In the genomic region with DNA sequence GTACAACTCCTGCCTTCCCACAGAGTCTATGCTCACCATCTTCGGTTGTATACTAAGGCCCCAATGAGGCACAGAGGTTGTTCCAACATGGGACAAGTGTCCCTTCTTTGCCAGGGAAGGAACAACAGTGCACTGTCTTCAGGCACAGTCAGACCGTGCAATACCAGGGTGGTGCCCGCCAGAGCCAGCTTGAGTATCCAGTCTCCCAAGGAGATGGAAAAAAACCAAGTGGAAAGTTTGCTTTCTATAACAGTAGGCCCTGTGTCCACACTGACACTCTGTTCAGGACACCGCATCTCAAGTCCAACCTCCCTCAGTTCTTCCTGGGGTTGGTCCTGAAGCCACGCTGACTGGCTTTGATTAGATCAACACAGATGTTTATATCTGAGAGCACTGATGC, we compare ENCODE assay signal across 16 mouse cellular contexts.
DNase-seq lines count a peak whose midpoint lies in the region; ATAC-seq lines count a peak whose summit lies in the region.
"Had no signal": no experiment of that assay in that cellular context is flagged by ENCODE, and none has a peak within 500 bp of the region (broad histone marks: within the 10 kb centered on the region; RNA-seq: fewer than 3 reads in every experiment).

No protein-coding gene starts in this region.

- DNase-seq in heart, postnatal 10 days: no peak
- DNase-seq in brain, adult 2 months (ENCODE audit: low read depth, low spot score): peak; percentile 28
- DNase-seq in spleen, postnatal 14 days (ENCODE audit: low spot score in 2 of 2): no peak
- DNase-seq: cerebellum, postnatal 14 days; kidney, adult 11 months; kidney, postnatal 25 days; liver; lung, adult 18-20 months; thymus, adult 2 months had no signal

- H3K27me3 ChIP-seq in heart, embryonic 11.5 days (ENCODE audit: control insufficient read depth, insufficient read depth, low read length): no peaks in the 10 kb centered on the region
- no peaks in the 10 kb centered on the region for H3K27me3 ChIP-seq in kidney, embryonic 14.5 days (ENCODE audit: control insufficient read depth, insufficient read depth, low read length)
- H3K27me3 ChIP-seq in kidney, embryonic 16.5 days (ENCODE audit: insufficient read depth, low read length): no peaks in the 10 kb centered on the region
- no peaks in the 10 kb centered on the region for H3K27me3 ChIP-seq in embryonic facial prominence, embryonic 15.5 days
- H3K27me3 ChIP-seq: midbrain, embryonic 12.5 days; stomach, embryonic 15.5 days had no signal

- no peak overlapping the region for H3K9ac ChIP-seq in heart, embryonic 11.5 days (ENCODE audit: low read depth, low read length)
- H3K9ac ChIP-seq in kidney, embryonic 14.5 days (ENCODE audit: low read depth, low read length): no peak overlapping the region
- H3K9ac ChIP-seq in kidney, embryonic 16.5 days (replicated peaks; ENCODE audit: low read length): no peak overlapping the region
- H3K9ac ChIP-seq in embryonic facial prominence, embryonic 15.5 days: no peak overlapping the region
- H3K9ac ChIP-seq: midbrain, embryonic 12.5 days; stomach, embryonic 15.5 days had no signal

- peak overlapping the region; percentile 41; the same call in 1 of the 2 replicates for H3K27ac ChIP-seq in heart, embryonic 11.5 days (ENCODE audit: low read depth, low read length)
- no peak overlapping the region for H3K27ac ChIP-seq in kidney, embryonic 14.5 days (ENCODE audit: low read depth, low read length)
- H3K27ac ChIP-seq in kidney, embryonic 16.5 days (ENCODE audit: low read length): no peak overlapping the region
- no peak overlapping the region for H3K27ac ChIP-seq in embryonic facial prominence, embryonic 15.5 days (replicated peaks)
- H3K27ac ChIP-seq: midbrain, embryonic 12.5 days; stomach, embryonic 15.5 days had no signal

- H3K4me1 ChIP-seq in heart, embryonic 11.5 days (ENCODE audit: control insufficient read depth, insufficient read depth, low read length): peaks cover 59% of the 10 kb centered on the region
- 0 out of 2 replicates have a peak, but pooled peaks cover 3% of the 10 kb centered on the region for H3K4me1 ChIP-seq in kidney, embryonic 14.5 days (ENCODE audit: control insufficient read depth, insufficient read depth, low read length)
- H3K4me1 ChIP-seq in kidney, embryonic 16.5 days (ENCODE audit: insufficient read depth, low read length): no peaks in the 10 kb centered on the region
- no peaks in the 10 kb centered on the region for H3K4me1 ChIP-seq in embryonic facial prominence, embryonic 15.5 days
- H3K4me1 ChIP-seq: midbrain, embryonic 12.5 days had no signal

- H3K4me3 ChIP-seq in heart, embryonic 11.5 days (ENCODE audit: low read depth, low read length): no peak overlapping the region
- no peak overlapping the region for H3K4me3 ChIP-seq in kidney, embryonic 14.5 days (ENCODE audit: low read length)
- H3K4me3 ChIP-seq in kidney, embryonic 16.5 days (ENCODE audit: low read length): no peak overlapping the region
- no peak overlapping the region for H3K4me3 ChIP-seq in embryonic facial prominence, embryonic 15.5 days (replicated peaks)
- H3K4me3 ChIP-seq: midbrain, embryonic 12.5 days; stomach, embryonic 15.5 days had no signal

- no peak for ATAC-seq in heart, embryonic 11.5 days (replicated peaks; ENCODE audit: insufficient number of reproducible peaks, low FRiP score, low TSS enrichment)
- ATAC-seq in kidney, embryonic 14.5 days (ENCODE audit: low FRiP score, low TSS enrichment): peak; percentile 54; the same call in 1 of the 2 replicates
- no peak for ATAC-seq in kidney, embryonic 16.5 days (ENCODE audit: low FRiP score, low TSS enrichment)
- ATAC-seq in embryonic facial prominence, embryonic 15.5 days (ENCODE audit: insufficient number of reproducible peaks, low FRiP score, low TSS enrichment, low read depth): peak; percentile 47; the same call in 1 of the 2 replicates
- no peak for ATAC-seq in CD4-positive, CD25-positive, alpha-beta regulatory T cell, adult 4 months

- no peak overlapping the region for H3K4me2 ChIP-seq in heart, embryonic 11.5 days
- H3K4me2 ChIP-seq in kidney, embryonic 14.5 days (replicated peaks; ENCODE audit: low read depth, low read length): no peak overlapping the region
- no peak overlapping the region for H3K4me2 ChIP-seq in kidney, embryonic 16.5 days (replicated peaks; ENCODE audit: low read depth, low read length)
- H3K4me2 ChIP-seq in embryonic facial prominence, embryonic 15.5 days (replicated peaks): no peak overlapping the region
- H3K4me2 ChIP-seq: midbrain, embryonic 12.5 days; stomach, embryonic 15.5 days had no signal

- 77% methylated on average over 5 of the region's 5 CpGs for WGBS in heart, embryonic 11.5 days (ENCODE audit: insufficient replicate concordance)
- 78% methylated on average over 5 of the region's 5 CpGs for WGBS in kidney, embryonic 14.5 days
- WGBS in kidney, embryonic 16.5 days: 71% methylated on average over 5 of the region's 5 CpGs
- 70% methylated on average over 5 of the region's 5 CpGs for WGBS in embryonic facial prominence, embryonic 15.5 days

- no peaks in the 10 kb centered on the region for H3K9me3 ChIP-seq in heart, embryonic 11.5 days (replicated peaks; ENCODE audit: control insufficient read depth, low read length)
- H3K9me3 ChIP-seq in kidney, embryonic 14.5 days (ENCODE audit: control insufficient read depth, low read length): no peaks in the 10 kb centered on the region
- no peaks in the 10 kb centered on the region for H3K9me3 ChIP-seq in kidney, embryonic 16.5 days (ENCODE audit: low read length)
- no peaks in the 10 kb centered on the region for H3K9me3 ChIP-seq in embryonic facial prominence, embryonic 15.5 days (replicated peaks)
- H3K9me3 ChIP-seq: midbrain, embryonic 12.5 days; stomach, embryonic 15.5 days had no signal

- intact Hi-C loops in heart, postnatal 10 days (cut with DNase I): no loop called here

- no peaks in the 10 kb centered on the region for H3K36me3 ChIP-seq in heart, embryonic 11.5 days (ENCODE audit: control insufficient read depth, insufficient read depth, low read length)
- no peaks in the 10 kb centered on the region for H3K36me3 ChIP-seq in kidney, embryonic 14.5 days (ENCODE audit: control insufficient read depth, insufficient read depth, low read length)
- no peaks in the 10 kb centered on the region for H3K36me3 ChIP-seq in kidney, embryonic 16.5 days (ENCODE audit: insufficient read depth, low read length)
- no peaks in the 10 kb centered on the region for H3K36me3 ChIP-seq in embryonic facial prominence, embryonic 15.5 days
- H3K36me3 ChIP-seq: midbrain, embryonic 12.5 days; stomach, embryonic 15.5 days had no signal

Comparison
In these comparisons a context has a peak if more than half of its experiments do, and no peak if none do; other contexts are left out.
1. ATAC-seq: peak in kidney, embryonic 14.5 days (single experiment) and embryonic facial prominence, embryonic 15.5 days (single experiment); none in heart, embryonic 11.5 days (single experiment), kidney, embryonic 16.5 days (single experiment) and CD4-positive, CD25-positive, alpha-beta regulatory T cell, adult 4 months (single experiment).